Mouse (Mus musculus) bone marrow, adult 2 months (tissue): ENCODE measurements at regions not wholly inside any gene's neighbourhood (a gene's known extent, or its start where the extent isn't known, plus 50 kb on each side); places are given as distances from the start of the nearest gene placed in this dataset.

Experiments
- CTCF ChIP-seq: fragments of 200-500 bp; IDR thresholded peaks from 2 replicates; pipeline ENCODE4 v1.5.1; 2011; ENCODE audit warnings: low read length, control low read depth; ENCODE audit not compliant: control insufficient read depth, insufficient read depth
- POLR2A ChIP-seq: fragments of 200-500 bp; IDR thresholded peaks from 2 replicates; pipeline ENCODE4 v1.6.1; 2011; ENCODE audit warnings: low read depth, mild to moderate bottlenecking, control low read depth, low read length, borderline replicate concordance; ENCODE audit not compliant: control insufficient read depth

- no peak for TF ChIP-seq CTCF
- TF ChIP-seq POLR2A = no peak
These were observed 410.8 kb upstream of the Hnrnpa3 start for GRCm38 (mm10) chr2:75248251-75248650.
